In genomic region chr19:7423656-7424030, GRCm38 (mm10) we compare ENCODE assay signal across 7 mouse cellular contexts. TPM values are rescaled to one million over a fixed set of nuclear protein-coding genes. Genes with fewer than 3 reads are reported as not detected.
DNase-seq lines count a peak whose midpoint lies in the region; ATAC-seq lines count a peak whose summit lies in the region.

No protein-coding gene starts in this region.

- H3K9ac ChIP-seq in lung, embryonic 15.5 days = no peak overlapping the region; the same call in 1 of the 2 replicates
- H3K9ac ChIP-seq in forebrain, embryonic 15.5 days (replicated peaks) = peak overlapping the region; percentile 59
- no peak overlapping the region for H3K9ac ChIP-seq in limb, embryonic 15.5 days
- H3K9ac ChIP-seq in stomach, embryonic 14.5 days (replicated peaks; ENCODE audit: low read depth, low read length) = no peak overlapping the region; the same call in 1 of the 2 replicates

- no peak for ATAC-seq in lung, embryonic 15.5 days (ENCODE audit: borderline replicate concordance, extremely low read depth, low FRiP score, low TSS enrichment)
- ATAC-seq in forebrain, embryonic 15.5 days (replicated peaks) = no peak
- ATAC-seq in limb, embryonic 15.5 days (ENCODE audit: insufficient number of reproducible peaks, low FRiP score, low TSS enrichment, low read depth) = no peak; the same call in 1 of the 2 replicates
- no peak for ATAC-seq in stomach, embryonic 14.5 days (ENCODE audit: insufficient number of reproducible peaks, insufficient read depth, low FRiP score, low read depth)

- peak overlapping the region; percentile 46 for H3K4me2 ChIP-seq in lung, embryonic 15.5 days
- peak overlapping the region; percentile 76 for H3K4me2 ChIP-seq in forebrain, embryonic 15.5 days (replicated peaks)
- H3K4me2 ChIP-seq in limb, embryonic 15.5 days = peak overlapping the region; percentile 48
- peak overlapping the region; percentile 21 for H3K4me2 ChIP-seq in stomach, embryonic 14.5 days (replicated peaks; ENCODE audit: low read depth, low read length)

- peak overlapping the region; percentile 16 for H3K4me3 ChIP-seq in lung, embryonic 15.5 days
- peak overlapping the region; percentile 43 for H3K4me3 ChIP-seq in forebrain, embryonic 15.5 days
- H3K4me3 ChIP-seq in limb, embryonic 15.5 days = peak overlapping the region; percentile 21
- H3K4me3 ChIP-seq in stomach, embryonic 14.5 days (ENCODE audit: low read depth, low read length) = 0 out of 2 replicates have a peak overlapping the region, but pooled peaks have one; percentile 7

- 34% methylated on average over 16 of the region's 16 CpGs for WGBS in lung, embryonic 15.5 days
- WGBS in forebrain, embryonic 15.5 days = 10% methylated on average over 16 of the region's 16 CpGs
- 30% methylated on average over 16 of the region's 16 CpGs for WGBS in limb, embryonic 15.5 days
- WGBS in stomach, embryonic 14.5 days = 44% methylated on average over 16 of the region's 16 CpGs

- peaks cover 51% of the 10 kb centered on the region for H3K36me3 ChIP-seq in lung, embryonic 15.5 days
- H3K36me3 ChIP-seq in forebrain, embryonic 15.5 days = peaks cover 49% of the 10 kb centered on the region
- H3K36me3 ChIP-seq in limb, embryonic 15.5 days = peaks cover 65% of the 10 kb centered on the region
- peaks cover 74% of the 10 kb centered on the region for H3K36me3 ChIP-seq in stomach, embryonic 14.5 days (ENCODE audit: control insufficient read depth, insufficient read depth, low read length)

- no peaks in the 10 kb centered on the region for H3K27me3 ChIP-seq in lung, embryonic 15.5 days
- no peaks in the 10 kb centered on the region for H3K27me3 ChIP-seq in forebrain, embryonic 15.5 days
- H3K27me3 ChIP-seq in limb, embryonic 15.5 days = no peaks in the 10 kb centered on the region
- H3K27me3 ChIP-seq in stomach, embryonic 14.5 days (ENCODE audit: control insufficient read depth, insufficient read depth, low read length) = no peaks in the 10 kb centered on the region

- no peaks in the 10 kb centered on the region for H3K9me3 ChIP-seq in lung, embryonic 15.5 days
- no peaks in the 10 kb centered on the region for H3K9me3 ChIP-seq in forebrain, embryonic 15.5 days
- H3K9me3 ChIP-seq in limb, embryonic 15.5 days = no peaks in the 10 kb centered on the region
- no peaks in the 10 kb centered on the region for H3K9me3 ChIP-seq in stomach, embryonic 14.5 days (ENCODE audit: control insufficient read depth, low read depth, low read length)

- peaks cover 60% of the 10 kb centered on the region for H3K4me1 ChIP-seq in lung, embryonic 15.5 days
- peaks cover 63% of the 10 kb centered on the region for H3K4me1 ChIP-seq in forebrain, embryonic 15.5 days
- peaks cover 66% of the 10 kb centered on the region for H3K4me1 ChIP-seq in limb, embryonic 15.5 days
- H3K4me1 ChIP-seq in stomach, embryonic 14.5 days (ENCODE audit: control insufficient read depth, insufficient read depth, low read length) = peaks cover 53% of the 10 kb centered on the region

- H3K27ac ChIP-seq in lung, embryonic 15.5 days = peak overlapping the region; percentile 86
- H3K27ac ChIP-seq in forebrain, embryonic 15.5 days (replicated peaks) = peak overlapping the region; percentile 98
- H3K27ac ChIP-seq in limb, embryonic 15.5 days = peak overlapping the region; percentile 43
- H3K27ac ChIP-seq in stomach, embryonic 14.5 days (ENCODE audit: low read length) = peak overlapping the region; percentile 76; the same call in 1 of the 2 replicates

- no peak for DNase-seq in lung, postnatal 36 days
- DNase-seq in layer of hippocampus, adult 11-12 months (ENCODE audit: low spot score) = no peak
- no peak for DNase-seq in right cerebral cortex, postnatal 14 days

RNA-seq across cellular contexts. Expression of gene 2700081O15Rik, which starts 6.2 kb away (rescaled TPM):
- polyA plus RNA-seq in lung, embryonic 15.5 days (2015; fragmentation: Nextera tagmentation; extraction: Ambion mirVana) = 6.2 and 6.8 TPM in 2 replicates
- 27.8 and 29.3 TPM in 2 replicates for polyA plus RNA-seq in forebrain, embryonic 15.5 days (2015; fragmentation: Nextera tagmentation; extraction: Ambion mirVana)
- 6.4 and 7.8 TPM in 2 replicates for polyA plus RNA-seq in limb, embryonic 15.5 days (2015; fragmentation: Nextera tagmentation; extraction: Ambion mirVana)
- 13.8 TPM in 2 replicates for polyA plus RNA-seq in stomach, embryonic 14.5 days (2014; fragmentation: Nextera tagmentation; extraction: Ambion mirVana)

RNA-seq across cellular contexts. Expression of gene Spindoc, which starts 40.8 kb away (rescaled TPM):
- 27.9 and 28.3 TPM in 2 replicates for polyA plus RNA-seq in lung, embryonic 15.5 days (2015; fragmentation: Nextera tagmentation; extraction: Ambion mirVana)
- 38.7 and 43.9 TPM in 2 replicates for polyA plus RNA-seq in forebrain, embryonic 15.5 days (2015; fragmentation: Nextera tagmentation; extraction: Ambion mirVana)
- 24.8 and 26.0 TPM in 2 replicates for polyA plus RNA-seq in limb, embryonic 15.5 days (2015; fragmentation: Nextera tagmentation; extraction: Ambion mirVana)
- polyA plus RNA-seq in stomach, embryonic 14.5 days (2014; fragmentation: Nextera tagmentation; extraction: Ambion mirVana) = 25.2 and 29.9 TPM in 2 replicates

RNA-seq across cellular contexts. Expression of gene Rtn3, which starts 59.4 kb away (rescaled TPM):
- 132 and 138 TPM in 2 replicates for polyA plus RNA-seq in lung, embryonic 15.5 days (2015; fragmentation: Nextera tagmentation; extraction: Ambion mirVana)
- 517 and 533 TPM in 2 replicates for polyA plus RNA-seq in forebrain, embryonic 15.5 days (2015; fragmentation: Nextera tagmentation; extraction: Ambion mirVana)
- polyA plus RNA-seq in limb, embryonic 15.5 days (2015; fragmentation: Nextera tagmentation; extraction: Ambion mirVana) = 122 and 129 TPM in 2 replicates
- 126 and 130 TPM in 2 replicates for polyA plus RNA-seq in stomach, embryonic 14.5 days (2014; fragmentation: Nextera tagmentation; extraction: Ambion mirVana)

Comparison
In these comparisons a context has a peak if more than half of its experiments do, and no peak if none do; other contexts are left out.
1. H3K27ac ChIP-seq: peak in every context shown above with its lines; median percentile 98 in forebrain, embryonic 15.5 days; 86 in lung, embryonic 15.5 days; 76 in stomach, embryonic 14.5 days; 43 in limb, embryonic 15.5 days.
2. H3K4me2 ChIP-seq: peak in every context shown above with its lines; median percentile 76 in forebrain, embryonic 15.5 days; 48 in limb, embryonic 15.5 days; 46 in lung, embryonic 15.5 days; 21 in stomach, embryonic 14.5 days.